Mouse (Mus musculus): ENCODE results near the gene Smim1. TPM values are rescaled to one million over a fixed set of nuclear protein-coding genes. Genes with fewer than 3 reads are reported as not detected.

Gene Smim1
- polyA plus RNA-seq, 1 experiment from 2014 or later: 13.9 TPM

- Histone ChIP-seq H3K9me3 (ENCODE audit: control insufficient read depth, low read length) (no peaks in the 10 kb centered on the region), H3K27me3 (replicated peaks; ENCODE audit: control insufficient read depth, insufficient read depth, low read length) (peaks cover 5% of the 10 kb centered on the region; the same call in 1 of the 2 replicates), H3K9ac (ENCODE audit: low read depth, low read length) (no peak overlapping the region), H3K27ac (ENCODE audit: low read depth, low read length) (no peak overlapping the region), H3K4me3 (ENCODE audit: low read length) (no peak overlapping the region), H3K4me2 (ENCODE audit: low read length) (no peak overlapping the region), H3K36me3 (ENCODE audit: control insufficient read depth, insufficient read depth, low read length) (peaks cover 32% of the 10 kb centered on the region), H3K4me1 (ENCODE audit: control insufficient read depth, insufficient read depth, low read depth, low read length) (peaks cover 13% of the 10 kb centered on the region)
- 37% methylated on average over 8 of the region's 8 CpGs for WGBS
- no peak for ATAC-seq
Measured at GRCm38 (mm10) chr4:154023754-154024601, 2.1 kb downstream of the Smim1 start.

GRCm38 (mm10) chr4:154022844-154023243 is 3.2 kb downstream of the Smim1 start:
- peak; percentile 64 for ATAC-seq
- Histone ChIP-seq H3K9me3 (ENCODE audit: control insufficient read depth, low read length) (no peaks in the 10 kb centered on the region), H3K4me1 (ENCODE audit: control insufficient read depth, insufficient read depth, low read depth, low read length) (peaks cover 13% of the 10 kb centered on the region), H3K27ac (ENCODE audit: low read depth, low read length) (no peak overlapping the region; the same call in 1 of the 2 replicates), H3K9ac (ENCODE audit: low read depth, low read length) (no peak overlapping the region), H3K4me2 (ENCODE audit: low read length) (no peak overlapping the region), H3K4me3 (ENCODE audit: low read length) (no peak overlapping the region), H3K27me3 (replicated peaks; ENCODE audit: control insufficient read depth, insufficient read depth, low read length) (peaks cover 5% of the 10 kb centered on the region; the same call in 1 of the 2 replicates), H3K36me3 (ENCODE audit: control insufficient read depth, insufficient read depth, low read length) (peaks cover 38% of the 10 kb centered on the region)
- WGBS: 29% methylated on average over 4 of the region's 4 CpGs

DNA sequence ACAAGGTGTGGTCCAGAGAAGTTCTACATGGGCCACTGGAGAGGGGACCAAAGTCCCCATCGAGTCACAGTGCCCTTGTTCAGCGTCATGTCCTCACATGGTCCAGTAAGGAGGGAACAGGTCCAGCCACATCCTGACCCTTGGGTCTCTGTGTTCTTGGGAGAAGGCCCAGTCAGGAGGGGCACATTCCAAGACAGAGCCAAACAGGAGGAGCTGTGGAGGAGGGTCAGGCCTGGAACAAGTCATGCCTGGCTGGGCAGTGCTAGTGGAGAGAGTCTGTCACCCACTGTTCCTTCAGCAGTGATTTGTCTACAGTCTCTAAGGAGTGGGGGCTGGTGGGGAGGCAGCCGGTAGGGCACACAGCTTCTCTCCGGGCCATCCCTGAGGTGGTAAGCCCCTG is 3.6 kb downstream of the Smim1 start:
- H3K4me2 ChIP-seq (ENCODE audit: low read length): no peak overlapping the region
- peak; percentile 31; the same call in 1 of the 2 replicates for ATAC-seq
- peaks cover 13% of the 10 kb centered on the region for H3K4me1 ChIP-seq (ENCODE audit: control insufficient read depth, insufficient read depth, low read depth, low read length)
- H3K27ac ChIP-seq (ENCODE audit: low read depth, low read length): peak overlapping the region; percentile 6; the same call in 1 of the 2 replicates
- peaks cover 41% of the 10 kb centered on the region for H3K36me3 ChIP-seq (ENCODE audit: control insufficient read depth, insufficient read depth, low read length)
- WGBS: 78% methylated on average over 4 of the region's 4 CpGs
- H3K9me3 ChIP-seq (ENCODE audit: control insufficient read depth, low read length): no peaks in the 10 kb centered on the region
- no peak overlapping the region for H3K4me3 ChIP-seq (ENCODE audit: low read length)
- H3K9ac ChIP-seq (ENCODE audit: low read depth, low read length): no peak overlapping the region
- peaks cover 5% of the 10 kb centered on the region; the same call in 1 of the 2 replicates for H3K27me3 ChIP-seq (replicated peaks; ENCODE audit: control insufficient read depth, insufficient read depth, low read length)

DNA sequence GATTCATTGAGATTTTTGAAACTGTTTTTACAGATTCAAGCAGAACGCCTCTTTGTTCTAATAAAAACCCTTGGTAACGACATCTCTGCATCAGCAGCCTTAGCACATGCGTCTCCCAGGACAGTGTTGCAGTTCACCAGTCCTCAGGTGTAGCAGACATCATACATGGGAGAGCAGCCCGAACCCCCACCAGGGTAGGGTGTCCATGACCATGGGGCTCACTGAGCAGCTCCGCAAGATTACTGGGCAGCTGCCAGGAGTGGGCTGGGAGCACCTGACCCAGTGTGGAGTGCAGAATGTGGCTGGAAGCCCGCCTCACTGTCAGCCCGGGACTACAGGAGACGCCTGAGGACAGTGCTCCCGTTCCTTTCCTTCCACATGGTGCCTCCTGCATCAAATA is 4.6 kb downstream of the Smim1 start:
- ATAC-seq: no peak
- WGBS: 91% methylated on average over 9 of the region's 9 CpGs
- H3K9ac ChIP-seq (ENCODE audit: low read depth, low read length): no peak overlapping the region
- H3K4me3 ChIP-seq (ENCODE audit: low read length): no peak overlapping the region
- no peaks in the 10 kb centered on the region for H3K9me3 ChIP-seq (ENCODE audit: control insufficient read depth, low read length)
- peaks cover 47% of the 10 kb centered on the region for H3K36me3 ChIP-seq (ENCODE audit: control insufficient read depth, insufficient read depth, low read length)
- peaks cover 5% of the 10 kb centered on the region; the same call in 1 of the 2 replicates for H3K27me3 ChIP-seq (replicated peaks; ENCODE audit: control insufficient read depth, insufficient read depth, low read length)
- H3K4me1 ChIP-seq (ENCODE audit: control insufficient read depth, insufficient read depth, low read depth, low read length): peaks cover 13% of the 10 kb centered on the region
- H3K4me2 ChIP-seq (ENCODE audit: low read length): no peak overlapping the region
- no peak overlapping the region for H3K27ac ChIP-seq (ENCODE audit: low read depth, low read length)

DNA sequence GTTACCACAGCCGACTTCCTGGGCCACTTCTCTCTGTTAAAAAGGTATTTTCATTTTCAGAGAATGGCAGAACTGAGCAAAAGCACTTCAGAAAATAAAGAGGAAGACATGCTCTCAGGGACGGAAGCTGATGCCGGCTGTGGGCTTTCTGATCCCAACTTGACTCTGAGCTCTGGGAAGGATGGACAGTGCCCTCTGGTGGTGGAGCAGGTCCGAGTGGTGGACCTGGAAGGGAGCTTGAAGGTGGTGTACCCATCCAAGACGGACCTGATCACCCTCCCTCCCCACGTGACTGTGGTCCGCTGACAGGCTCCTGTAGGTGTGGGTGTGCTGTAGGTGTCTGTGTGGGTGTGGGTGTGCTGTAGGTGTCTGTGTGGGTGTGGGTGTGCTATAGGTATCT is 6.5 kb downstream of the Smim1 start:
- Histone ChIP-seq H3K4me1 (ENCODE audit: control insufficient read depth, insufficient read depth, low read depth, low read length) (no peaks in the 10 kb centered on the region; the same call in 1 of the 2 replicates), H3K4me3 (ENCODE audit: low read length) (no peak overlapping the region), H3K4me2 (ENCODE audit: low read length) (no peak overlapping the region), H3K36me3 (ENCODE audit: control insufficient read depth, insufficient read depth, low read length) (peaks cover 54% of the 10 kb centered on the region), H3K9ac (ENCODE audit: low read depth, low read length) (no peak overlapping the region), H3K27ac (ENCODE audit: low read depth, low read length) (no peak overlapping the region), H3K9me3 (ENCODE audit: control insufficient read depth, low read length) (no peaks in the 10 kb centered on the region), H3K27me3 (replicated peaks; ENCODE audit: control insufficient read depth, insufficient read depth, low read length) (no peaks in the 10 kb centered on the region)
- WGBS: 77% methylated on average over 7 of the region's 7 CpGs
- ATAC-seq: no peak

DNA sequence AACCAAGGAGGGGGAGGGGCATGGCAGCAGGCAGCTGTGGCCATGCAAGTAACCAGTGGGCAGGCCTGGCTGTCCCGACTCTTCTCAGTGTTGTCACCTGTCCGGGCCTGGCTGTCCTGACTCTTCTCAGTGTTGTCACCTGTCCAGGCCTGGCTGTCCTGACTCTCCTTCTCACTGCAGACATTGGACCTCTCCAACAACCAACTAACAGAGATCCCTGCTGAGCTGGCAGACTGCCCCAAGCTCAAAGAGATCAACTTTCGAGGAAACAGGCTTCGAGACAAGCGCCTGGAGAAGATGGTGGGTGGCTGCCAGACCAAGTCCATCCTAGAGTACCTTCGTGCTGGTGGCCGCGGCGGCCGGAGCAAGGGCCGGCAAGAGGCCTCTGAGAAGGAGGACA is 10.6 kb downstream of the Smim1 start:
- Histone ChIP-seq H3K4me3 (ENCODE audit: low read length) (no peak overlapping the region), H3K27me3 (replicated peaks; ENCODE audit: control insufficient read depth, insufficient read depth, low read length) (no peaks in the 10 kb centered on the region), H3K9ac (ENCODE audit: low read depth, low read length) (no peak overlapping the region), H3K4me1 (ENCODE audit: control insufficient read depth, insufficient read depth, low read depth, low read length) (peaks cover 20% of the 10 kb centered on the region), H3K4me2 (ENCODE audit: low read length) (no peak overlapping the region), H3K9me3 (ENCODE audit: control insufficient read depth, low read length) (no peaks in the 10 kb centered on the region), H3K36me3 (ENCODE audit: control insufficient read depth, insufficient read depth, low read length) (peaks cover 40% of the 10 kb centered on the region), H3K27ac (ENCODE audit: low read depth, low read length) (no peak overlapping the region)
- ATAC-seq: no peak
- 88% methylated on average over 11 of the region's 11 CpGs for WGBS

DNA sequence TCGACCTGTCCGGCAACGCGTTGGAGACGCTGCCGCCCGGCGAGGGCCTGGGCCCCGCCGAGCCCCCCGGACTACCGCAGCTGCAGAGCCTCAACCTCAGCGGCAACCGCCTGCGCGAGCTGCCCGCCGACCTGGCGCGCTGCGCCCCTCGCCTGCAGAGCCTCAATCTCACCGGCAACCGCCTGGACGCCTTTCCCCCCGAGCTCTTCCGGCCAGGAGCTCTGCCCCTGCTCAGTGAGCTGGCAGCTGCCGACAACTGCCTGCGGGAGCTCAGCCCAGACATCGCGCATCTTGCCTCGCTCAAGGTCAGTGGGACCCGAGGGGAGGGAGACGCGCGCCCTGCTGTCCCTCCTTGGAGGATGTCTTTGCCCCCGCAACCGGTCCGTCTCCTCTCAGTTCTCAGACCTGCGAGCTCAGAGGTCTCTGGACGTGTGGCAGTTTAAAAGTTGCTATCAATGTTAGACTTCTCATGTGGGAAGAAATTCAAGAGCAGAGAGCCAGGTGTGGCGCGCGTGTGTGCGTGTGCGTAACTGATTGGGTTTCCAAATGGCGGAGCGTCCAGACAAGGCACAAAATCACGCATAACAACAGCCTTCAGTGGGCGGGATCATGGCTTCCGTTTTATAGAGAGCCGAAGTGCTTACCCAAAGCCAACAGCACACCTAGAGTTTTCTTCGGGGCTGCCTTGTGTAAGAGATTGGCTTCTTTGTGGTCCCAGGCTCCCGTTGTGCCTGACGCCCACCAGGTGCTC is 13.7 kb downstream of the Smim1 start:
- Histone ChIP-seq H3K27ac (ENCODE audit: low read depth, low read length) (peak overlapping the region; percentile 75), H3K4me3 (ENCODE audit: low read length) (peak overlapping the region; percentile 98), H3K4me2 (ENCODE audit: low read length) (peak overlapping the region; percentile 96), H3K9me3 (ENCODE audit: control insufficient read depth, low read length) (no peaks in the 10 kb centered on the region), H3K27me3 (replicated peaks; ENCODE audit: control insufficient read depth, insufficient read depth, low read length) (no peaks in the 10 kb centered on the region), H3K36me3 (ENCODE audit: control insufficient read depth, insufficient read depth, low read length) (peaks cover 15% of the 10 kb centered on the region), H3K4me1 (ENCODE audit: control insufficient read depth, insufficient read depth, low read depth, low read length) (peaks cover 20% of the 10 kb centered on the region), H3K9ac (ENCODE audit: low read depth, low read length) (peak overlapping the region; percentile 93)
- 3% methylated on average over 36 of the region's 55 CpGs for WGBS
- no peak for ATAC-seq

GRCm38 (mm10) chr4:154011646-154012089 is 14.4 kb downstream of the Smim1 start, which contains the start of gene Lrrc47:
Lrrc47 (plus strand) TSS chr4:154011731.
- no peaks in the 10 kb centered on the region for H3K9me3 ChIP-seq (ENCODE audit: control insufficient read depth, low read length)
- 0% methylated on average over 32 of the region's 59 CpGs for WGBS
- H3K4me3 ChIP-seq (ENCODE audit: low read length): peak within 1 kb of the TSS; percentile 98
- H3K4me2 ChIP-seq (ENCODE audit: low read length): peak within 1 kb of the TSS; percentile 96
- H3K4me1 ChIP-seq (ENCODE audit: control insufficient read depth, insufficient read depth, low read depth, low read length): peaks cover 20% of the 10 kb centered on the region
- H3K9ac ChIP-seq (ENCODE audit: low read depth, low read length): peak within 1 kb of the TSS; percentile 93
- ATAC-seq: peak; percentile 97
- H3K36me3 ChIP-seq (ENCODE audit: control insufficient read depth, insufficient read depth, low read length): peaks cover 15% of the 10 kb centered on the region
- H3K27ac ChIP-seq (ENCODE audit: low read depth, low read length): peak within 1 kb of the TSS; percentile 75
- H3K27me3 ChIP-seq (replicated peaks; ENCODE audit: control insufficient read depth, insufficient read depth, low read length): no peaks in the 10 kb centered on the region
